Mouse (Mus musculus) neutrophil, adult 83 days (primary cell): ENCODE measurements around the gene Mpped1. TPM values are rescaled to one million over a fixed set of nuclear protein-coding genes. Genes with fewer than 3 reads are reported as not detected.

Experiments
- total RNA-seq, 2 experiments: library from RNA; stranded (reverse); gene quantifications; one replicate each; pipeline ENCODE4 v1.2.4; 2023

Gene Mpped1
- total RNA-seq = not detected

GRCm38 (mm10) chr15:83779387-83779786 is at the start of gene Mpped1:
Gene Mpped1 (plus strand): TSS chr15:83779467.

Other genes starting within 250 kb of the Mpped1 start
- gene Tspo, start 215.9 kb upstream of the Mpped1 start, total RNA-seq = 100 to 1,000 TPM; 235 to 248 TPM
- gene Mcat, start 215.7 kb upstream of the Mpped1 start, total RNA-seq = 1 to 10 TPM; 7.5 to 9.9 TPM
- 10 to 100 TPM in 1 of 2 experiments, 1 to 10 TPM in 1; 8.1 to 10.9 TPM for gene Ttll12, start 184.3 kb upstream of the Mpped1 start, total RNA-seq
- not detected for gene Scube1, start 54.4 kb upstream of the Mpped1 start, total RNA-seq